9 mouse cellular contexts compared by ENCODE assay signal in genomic region chr19:3586540-3586939, GRCm38 (mm10). TPM values are rescaled to one million over a fixed set of nuclear protein-coding genes. Genes with fewer than 3 reads are reported as not detected.
DNase-seq lines count a peak whose midpoint lies in the region; ATAC-seq and TF ChIP-seq lines count a peak whose summit lies in the region.
"Had no signal": no experiment of that assay in that cellular context is flagged by ENCODE, and none has a peak within 500 bp of the region (broad histone marks: within the 10 kb centered on the region; RNA-seq: fewer than 3 reads in every experiment).

No protein-coding gene starts in this region.

- DNase-seq in hindbrain, embryonic 10.5 days (ENCODE audit: low spot score): peak; percentile 69
- peak; percentile 83 for DNase-seq in ES-CJ7 (ENCODE audit: low read depth, low spot score)
- peak; percentile 44 for DNase-seq in brain, embryonic 14.5 days (ENCODE audit: low read depth)
- peak; percentile 44 for DNase-seq in liver, embryonic 11.5 days (ENCODE audit: low spot score)
- peak; percentile 67 for DNase-seq in retina, postnatal 1 day

- no peaks in the 10 kb centered on the region for H3K9me3 ChIP-seq in hindbrain, embryonic 10.5 days
- H3K9me3 ChIP-seq in hindbrain, embryonic 13.5 days: no peaks in the 10 kb centered on the region
- H3K9me3 ChIP-seq in liver, embryonic 11.5 days (ENCODE audit: control insufficient read depth, low read length): no peaks in the 10 kb centered on the region
- H3K9me3 ChIP-seq in hindbrain, embryonic 12.5 days (replicated peaks): no peaks in the 10 kb centered on the region
- H3K9me3 ChIP-seq: lung, embryonic 15.5 days had no signal

- no peak overlapping the region for H3K9ac ChIP-seq in hindbrain, embryonic 13.5 days
- H3K9ac ChIP-seq in liver, embryonic 11.5 days (ENCODE audit: low read depth, low read length): no peak overlapping the region
- H3K9ac ChIP-seq in hindbrain, embryonic 12.5 days: no peak overlapping the region
- H3K9ac ChIP-seq: lung, embryonic 15.5 days had no signal

- TF ChIP-seq POLR2A in brain, embryonic 14.5 days (IDR thresholded peaks at IDR 0.05; ENCODE audit: borderline replicate concordance, extremely low read depth, insufficient read depth, insufficient read length, poor library complexity, severe bottlenecking): no peak

- peaks cover 73% of the 10 kb centered on the region for H3K36me3 ChIP-seq in hindbrain, embryonic 10.5 days
- H3K36me3 ChIP-seq in hindbrain, embryonic 13.5 days: peaks cover 9% of the 10 kb centered on the region; the same call in 1 of the 2 replicates
- peaks cover 20% of the 10 kb centered on the region; the same call in 1 of the 2 replicates for H3K36me3 ChIP-seq in liver, embryonic 11.5 days (ENCODE audit: control insufficient read depth, insufficient read depth, low read length)
- peaks cover 41% of the 10 kb centered on the region for H3K36me3 ChIP-seq in hindbrain, embryonic 12.5 days

- H3K4me1 ChIP-seq in hindbrain, embryonic 10.5 days (replicated peaks): no peaks in the 10 kb centered on the region
- no peaks in the 10 kb centered on the region; the same call in 1 of the 2 replicates for H3K4me1 ChIP-seq in hindbrain, embryonic 13.5 days (replicated peaks)
- H3K4me1 ChIP-seq in liver, embryonic 11.5 days (replicated peaks; ENCODE audit: control insufficient read depth, insufficient read depth, low read length): peaks cover 12% of the 10 kb centered on the region
- H3K4me1 ChIP-seq in hindbrain, embryonic 12.5 days: 0 out of 2 replicates have a peak, but pooled peaks cover under 1% of the 10 kb centered on the region
- H3K4me1 ChIP-seq: lung, embryonic 15.5 days had no signal

- H3K4me3 ChIP-seq in hindbrain, embryonic 10.5 days: no peak overlapping the region
- H3K4me3 ChIP-seq in hindbrain, embryonic 13.5 days: no peak overlapping the region
- H3K4me3 ChIP-seq in liver, embryonic 11.5 days (ENCODE audit: low read depth, low read length): no peak overlapping the region
- H3K4me3 ChIP-seq in hindbrain, embryonic 12.5 days: no peak overlapping the region
- H3K4me3 ChIP-seq: lung, embryonic 15.5 days had no signal

- no peak overlapping the region for H3K27ac ChIP-seq in hindbrain, embryonic 10.5 days
- no peak overlapping the region for H3K27ac ChIP-seq in hindbrain, embryonic 13.5 days
- no peak overlapping the region for H3K27ac ChIP-seq in liver, embryonic 11.5 days (ENCODE audit: low read depth, low read length)
- H3K27ac ChIP-seq in hindbrain, embryonic 12.5 days: no peak overlapping the region
- H3K27ac ChIP-seq: lung, embryonic 15.5 days had no signal

- no peak for ATAC-seq in hindbrain, embryonic 13.5 days (ENCODE audit: low FRiP score)
- ATAC-seq in hematopoietic stem cell, adult 5-6 weeks (replicated peaks in 1 of 2; ENCODE audit: insufficient read depth in 1 of 2, low FRiP score in 2 of 2, low TSS enrichment in 1 of 2, low read depth in 1 of 2, poor library complexity in 2 of 2, severe bottlenecking in 2 of 2): peak; percentile 56 to 60; a peak in 2 of 4 replicates
- no peak for ATAC-seq in liver, embryonic 11.5 days (replicated peaks; ENCODE audit: low FRiP score)
- ATAC-seq in hindbrain, embryonic 12.5 days (ENCODE audit: low FRiP score): no peak

- H3K27me3 ChIP-seq in hindbrain, embryonic 10.5 days (ENCODE audit: insufficient read depth, poor library complexity, severe bottlenecking): no peaks in the 10 kb centered on the region
- H3K27me3 ChIP-seq in hindbrain, embryonic 13.5 days: no peaks in the 10 kb centered on the region
- no peaks in the 10 kb centered on the region for H3K27me3 ChIP-seq in liver, embryonic 11.5 days (replicated peaks; ENCODE audit: control insufficient read depth, insufficient read depth, low read length)
- H3K27me3 ChIP-seq in hindbrain, embryonic 12.5 days: no peaks in the 10 kb centered on the region
- H3K27me3 ChIP-seq: lung, embryonic 15.5 days had no signal

- peak; percentile 78 for TF ChIP-seq CTCF in brain, embryonic 14.5 days (IDR thresholded peaks at IDR 0.05; ENCODE audit: borderline replicate concordance, extremely low read depth, insufficient read depth, insufficient read length)

- H3K4me2 ChIP-seq in hindbrain, embryonic 13.5 days: no peak overlapping the region
- H3K4me2 ChIP-seq in liver, embryonic 11.5 days: no peak overlapping the region
- H3K4me2 ChIP-seq in hindbrain, embryonic 12.5 days (replicated peaks): no peak overlapping the region
- H3K4me2 ChIP-seq: lung, embryonic 15.5 days had no signal

- 45% methylated on average over 1 of the region's 1 CpGs for WGBS in hindbrain, embryonic 10.5 days
- 47% methylated on average over 1 of the region's 1 CpGs for WGBS in hindbrain, embryonic 13.5 days
- 33% methylated on average over 1 of the region's 1 CpGs for WGBS in liver, embryonic 11.5 days
- 53% methylated on average over 1 of the region's 1 CpGs for WGBS in hindbrain, embryonic 12.5 days

RNA-seq across cellular contexts. Expression of gene Ppp6r3, which starts 11.0 kb away (rescaled TPM):
- 64.9 and 74.2 TPM in 2 replicates for polyA plus RNA-seq in hindbrain, embryonic 10.5 days (2016; fragmentation: Nextera tagmentation; extraction: Ambion mirVana)
- 60.6 and 62.6 TPM in 2 replicates for polyA plus RNA-seq in hindbrain, embryonic 13.5 days (2015; fragmentation: Nextera tagmentation; extraction: Ambion mirVana)
- 104 and 118 TPM in 2 replicates for polyA plus RNA-seq in brain, embryonic 14.5 days (2012; rRNA removed)
- total RNA-seq in hematopoietic stem cell, adult 5-6 weeks (2017): 119 and 126 TPM in 2 replicates
- 53.9 and 58.9 TPM in 2 replicates for polyA plus RNA-seq in liver, embryonic 11.5 days (2014; fragmentation: Nextera tagmentation; extraction: Ambion mirVana)
- 79.9 and 83.9 TPM in 2 replicates for polyA plus RNA-seq in hindbrain, embryonic 12.5 days (2016; fragmentation: Nextera tagmentation; extraction: Ambion mirVana)

Comparison
In these comparisons a context has a peak if more than half of its experiments do, and no peak if none do; other contexts are left out.
1. ATAC-seq: peak in hematopoietic stem cell, adult 5-6 weeks (2 of 2); none in hindbrain, embryonic 13.5 days (single experiment), liver, embryonic 11.5 days (single experiment) and hindbrain, embryonic 12.5 days (single experiment).
2. Peak in every context shown above with its lines, with median percentiles within 50 percentile points of each other: DNase-seq.